Mouse (Mus musculus) hematopoietic stem cell, adult 5-6 weeks (primary cell): ENCODE results near the gene Jag2. TPM values are rescaled to one million over a fixed set of nuclear protein-coding genes. Genes with fewer than 3 reads are reported as not detected.

Experiments
- ATAC-seq, 2 experiments: fragments of 125-278 bp in 1 of 2; replicated peaks in 1 of 2; 2 replicates each; pipeline ENCODE4 v1.8.0; 2016 to 2017; ENCODE audit warnings: inconsistent platforms in 2 of 2, mild to moderate bottlenecking in 2 of 2, moderate number of reproducible peaks in 2 of 2, low read depth in 1 of 2, moderate TSS enrichment in 1 of 2; ENCODE audit not compliant: low FRiP score in 2 of 2, poor library complexity in 2 of 2, severe bottlenecking in 2 of 2, insufficient read depth in 1 of 2, low TSS enrichment in 1 of 2
- total RNA-seq: library from RNA; stranded (forward); fragments of 172-1452, 232-1000 nt; gene quantifications from 2 replicates; pipeline ENCODE4 v1.2.3, GENCODE M21; 2017

Jag2 gene
- total RNA-seq, 1 experiment from 2014 or later: 28.7 TPM

DNA sequence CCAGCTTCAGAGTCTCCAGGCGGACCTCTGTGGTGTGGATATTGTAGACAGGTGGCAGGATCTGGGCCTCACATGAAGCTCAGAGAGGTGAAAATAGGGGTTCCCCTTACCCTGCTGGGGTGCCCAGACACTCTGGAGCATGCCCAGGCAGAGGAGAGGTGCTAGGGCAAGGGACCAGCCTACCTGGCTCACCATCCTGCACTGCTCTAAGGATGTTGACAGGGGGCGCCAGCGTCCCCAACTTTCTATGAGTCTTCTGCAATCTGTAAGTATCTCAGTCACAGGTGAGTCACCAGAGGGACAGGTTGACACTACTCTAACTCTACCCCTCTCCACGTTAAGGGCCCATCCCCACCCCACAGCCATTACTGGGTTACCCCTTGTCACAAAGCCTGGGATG is 17.7 kb upstream of the Jag2 start:
- ATAC-seq: no peak

DNA sequence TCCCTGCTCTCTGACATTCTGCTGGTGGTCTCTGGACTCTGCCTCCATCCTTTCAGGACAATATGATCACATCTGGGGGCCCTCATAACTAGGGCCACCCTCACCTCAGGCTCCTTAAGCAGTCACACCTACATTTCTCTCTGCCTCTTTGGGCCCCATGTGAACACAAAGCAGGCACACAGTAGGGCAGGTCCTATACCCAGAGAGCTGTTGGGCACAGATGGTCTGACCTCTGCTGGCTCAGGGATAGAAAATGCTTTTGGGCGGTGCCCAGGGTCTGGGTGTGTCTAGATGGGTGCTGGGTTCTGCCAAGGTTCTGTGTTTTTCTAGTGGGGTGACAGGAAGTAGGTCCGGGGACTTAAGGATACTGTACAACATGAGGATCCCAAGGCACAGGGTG is 14.1 kb upstream of the Jag2 start:
- ATAC-seq: no peak

DNA sequence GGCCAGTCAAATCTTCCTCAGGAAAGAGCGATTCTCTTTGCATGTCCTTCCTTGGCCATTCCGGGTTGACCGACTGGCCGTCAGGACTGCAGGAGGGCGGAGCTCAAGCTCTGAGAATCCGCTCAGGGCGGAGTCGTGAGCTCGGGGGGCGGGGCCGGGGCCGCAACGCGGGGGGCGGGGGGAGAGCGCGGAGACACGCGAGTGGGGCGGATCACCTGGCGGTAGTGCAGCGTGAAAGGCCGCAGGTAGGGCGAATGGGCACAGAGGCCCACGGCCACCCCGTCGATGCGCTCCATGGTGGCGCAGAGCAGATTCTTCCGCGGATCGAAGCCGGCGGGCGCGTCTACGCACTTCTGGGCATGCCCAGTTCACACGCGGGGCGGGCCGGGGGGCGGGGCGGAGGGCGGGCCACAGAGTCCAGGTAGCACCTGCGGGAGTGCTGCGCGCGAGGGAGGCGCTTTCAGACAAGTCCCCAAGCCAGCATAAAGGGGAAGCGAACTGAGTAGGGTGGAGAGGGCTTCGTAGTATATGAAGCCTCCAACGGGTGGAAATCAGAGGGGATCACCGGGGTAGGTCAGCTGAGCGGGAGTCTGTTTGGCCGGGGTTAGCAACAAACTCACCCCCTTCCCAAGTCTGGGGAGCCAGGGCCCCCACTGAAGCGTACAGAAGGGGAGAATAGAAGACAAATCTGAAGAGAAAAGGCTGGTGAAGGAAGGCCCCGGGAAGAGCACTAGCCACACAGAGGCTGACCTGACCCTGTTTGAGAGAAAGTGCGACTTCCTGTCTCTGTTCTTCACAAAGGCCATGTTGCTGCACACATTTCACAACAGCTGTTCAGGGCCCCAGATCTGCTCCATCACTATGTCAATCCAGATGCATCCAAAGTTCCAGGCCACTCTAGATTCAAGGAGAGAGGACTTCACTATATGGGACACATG is 12.5 kb upstream of the Jag2 start, which contains the start of gene Nudt14:
TSS of gene Nudt14 (minus strand) at position 349 of the 938 bp plus-strand sequence.
- ATAC-seq: peak; percentile 72 to 75

DNA sequence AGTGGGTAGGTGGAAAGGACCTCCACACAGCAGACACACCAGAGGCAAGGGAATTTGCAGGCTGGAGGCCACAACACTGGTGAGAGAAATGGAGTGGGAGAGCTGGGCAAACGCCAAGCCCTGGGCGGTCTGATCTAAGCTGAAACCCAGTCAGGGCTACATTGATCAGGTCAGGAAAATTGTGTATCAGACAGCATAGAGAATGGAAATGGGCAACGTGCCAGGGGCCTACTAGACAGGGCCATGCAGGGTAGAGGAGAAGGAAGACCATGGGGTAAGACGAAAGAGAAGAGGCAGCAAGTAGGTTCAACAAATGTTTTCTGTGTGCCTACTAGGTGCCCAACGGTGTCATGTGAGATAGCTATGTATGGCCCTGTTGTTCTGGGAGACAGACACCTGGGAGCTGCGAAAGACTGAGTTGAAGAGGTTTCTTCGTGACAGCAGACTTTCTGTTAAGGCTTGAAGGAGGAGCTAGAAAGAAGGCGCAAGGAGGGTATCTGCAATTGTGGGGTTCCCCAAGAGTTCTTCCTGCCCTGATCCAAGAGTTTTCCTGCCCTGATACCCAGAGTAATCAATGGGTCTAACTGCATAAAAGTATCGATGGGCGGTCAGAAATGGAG is 11.7 kb upstream of the Jag2 start:
- ATAC-seq: no peak

DNA sequence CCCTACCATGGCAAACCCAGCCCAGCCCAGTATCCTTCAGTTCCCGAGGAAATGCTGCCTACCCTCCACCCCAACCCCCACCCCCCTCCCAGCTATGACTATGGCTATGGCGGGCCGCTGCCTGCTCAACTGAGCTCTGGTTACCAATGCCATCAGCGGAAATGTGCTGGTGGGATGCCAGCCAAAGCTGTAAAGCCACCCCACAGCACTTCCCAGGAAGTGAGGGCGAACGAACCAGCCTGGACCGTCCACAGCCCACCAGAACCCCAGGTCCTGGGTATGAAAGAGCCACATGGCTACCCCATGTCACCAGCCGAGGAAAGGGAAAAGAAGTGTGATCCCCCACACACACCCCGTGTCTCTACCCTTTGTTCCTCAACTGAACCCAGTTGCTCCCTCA is 11.1 kb upstream of the Jag2 start:
- ATAC-seq: no peak

GRCm38 (mm10) chr12:112940238-112940637 is 10.7 kb upstream of the Jag2 start:
- no peak for ATAC-seq

DNA sequence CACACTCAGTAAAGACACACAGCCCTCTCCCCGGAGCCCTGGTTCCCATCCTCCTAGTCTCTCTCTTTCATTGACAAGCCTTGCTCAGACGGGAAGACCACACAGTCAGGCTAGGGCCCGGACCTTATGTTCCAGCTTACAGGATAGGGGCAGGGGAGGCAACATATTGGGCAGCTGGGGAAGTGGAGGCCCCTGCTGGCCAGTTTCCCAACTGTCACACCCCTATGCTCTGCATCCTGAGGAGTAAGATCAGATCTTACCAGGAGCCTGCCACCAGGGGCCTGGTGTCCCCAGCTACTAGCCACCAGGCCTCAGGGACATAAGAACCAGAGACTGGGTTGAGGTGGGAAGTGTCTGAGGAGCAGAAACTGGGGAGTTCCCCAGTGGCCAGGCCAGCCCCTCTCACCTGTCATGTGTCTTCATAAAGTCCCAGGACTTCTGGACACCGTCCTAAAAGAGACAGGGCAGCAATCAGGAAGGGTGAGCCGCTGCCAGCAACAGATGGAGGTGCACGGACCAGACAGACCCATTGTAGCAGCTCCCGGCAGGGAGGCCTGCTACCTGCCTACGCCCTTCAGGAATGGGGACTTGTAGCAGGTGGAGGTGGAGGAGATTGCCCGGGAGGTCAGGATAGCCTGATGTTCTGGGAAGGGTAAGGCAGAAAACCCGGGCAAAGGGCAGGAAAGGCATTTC is 9.4 kb upstream of the Jag2 start:
- peak; percentile 18 to 34; a peak in 2 of 4 replicates for ATAC-seq

- no peak for ATAC-seq
These were observed 8.8 kb upstream of the Jag2 start for GRCm38 (mm10) chr12:112938366-112938765.

- ATAC-seq: no peak
These were observed 8.3 kb upstream of the Jag2 start for GRCm38 (mm10) chr12:112937906-112938305.

DNA sequence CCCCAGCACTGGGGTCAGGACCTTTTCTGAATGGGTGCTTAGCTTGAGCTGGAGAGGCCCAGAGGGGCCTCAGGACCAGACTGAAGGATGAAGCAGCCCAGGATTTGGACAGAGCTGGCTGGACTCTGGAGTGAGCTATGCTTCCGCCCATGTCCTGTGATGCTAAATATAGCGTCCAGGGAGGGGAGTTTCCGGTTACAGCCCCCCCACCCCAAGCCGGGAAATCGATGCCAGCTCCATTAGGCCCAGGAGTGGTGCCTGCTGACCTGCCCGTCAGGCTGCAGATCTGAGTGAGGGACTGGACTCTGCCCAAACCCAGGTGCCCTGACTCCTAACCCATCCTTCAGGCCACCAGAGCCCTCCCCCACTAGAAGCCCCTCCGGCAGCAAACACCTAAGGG is 3.1 kb upstream of the Jag2 start:
- no peak for ATAC-seq

DNA sequence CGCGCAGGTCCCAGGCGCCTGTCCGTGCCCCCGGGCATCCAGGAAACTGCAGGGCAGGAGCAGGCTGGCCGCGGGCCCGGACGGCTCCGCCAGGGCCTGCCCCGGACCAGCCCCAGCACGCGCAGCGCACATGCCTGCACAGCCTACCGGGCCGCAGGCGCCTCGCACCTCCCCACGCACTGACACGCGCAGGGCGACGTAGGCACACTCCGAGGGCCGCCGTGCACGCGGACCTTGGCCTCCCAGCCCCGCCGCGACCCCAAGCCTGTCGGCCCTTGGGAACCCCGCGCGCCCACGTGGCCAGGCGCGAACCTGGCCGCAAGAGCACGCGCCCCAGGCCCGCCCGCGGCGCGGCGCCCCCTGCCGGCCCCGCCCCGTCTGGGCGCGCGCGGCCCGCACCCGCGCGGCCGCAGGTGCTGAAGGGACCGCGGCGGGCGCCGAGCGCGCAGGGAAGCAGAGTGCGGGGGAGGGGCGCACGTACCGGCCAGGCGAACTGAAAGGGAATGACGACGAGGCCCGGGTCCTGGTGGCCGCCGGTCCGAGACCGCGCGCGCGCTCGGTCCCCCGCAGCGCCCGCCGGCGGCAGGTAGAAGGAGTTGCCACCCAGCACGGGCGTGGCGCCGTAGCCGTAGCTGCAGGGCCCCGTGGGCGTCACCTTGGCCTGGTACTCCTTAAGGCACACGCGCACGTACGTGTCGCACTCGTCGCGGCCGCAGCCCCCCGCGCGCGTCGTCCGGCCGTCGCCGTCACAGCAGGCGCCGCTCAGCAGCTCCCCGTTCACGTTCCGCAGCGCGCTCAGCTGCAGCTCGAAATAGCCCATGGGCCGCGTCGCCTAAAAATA is 955 bp downstream of the Jag2 start:
- no peak for ATAC-seq

- no peak for ATAC-seq
These were observed 2.3 kb downstream of the Jag2 start for GRCm38 (mm10) chr12:112927265-112927664.

- ATAC-seq: no peak
These were observed 3.6 kb downstream of the Jag2 start for GRCm38 (mm10) chr12:112925950-112926349.

DNA sequence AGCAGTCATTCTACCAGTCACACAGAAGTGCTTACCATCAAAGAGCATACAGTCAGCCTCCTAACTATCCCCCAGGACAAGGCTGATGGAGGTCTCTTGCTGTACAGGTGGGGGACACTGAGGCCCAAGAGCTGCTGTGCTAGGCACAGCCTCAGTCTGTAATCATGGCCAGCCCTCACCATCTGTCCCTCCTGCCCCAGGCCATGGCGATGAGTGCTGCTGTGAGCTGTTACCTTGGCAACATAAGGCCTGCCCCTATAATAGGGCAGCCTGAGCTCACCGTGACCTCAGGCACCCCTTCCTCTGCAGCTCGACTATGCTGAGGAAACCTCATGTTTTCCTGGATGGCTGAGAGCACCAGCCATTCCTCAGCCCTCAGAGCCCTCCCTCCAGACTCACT is 7.0 kb downstream of the Jag2 start:
- peak; percentile 31 to 33; a peak in 2 of 4 replicates for ATAC-seq

- ATAC-seq: no peak
These were observed 8.1 kb downstream of the Jag2 start for GRCm38 (mm10) chr12:112921518-112921917.

DNA sequence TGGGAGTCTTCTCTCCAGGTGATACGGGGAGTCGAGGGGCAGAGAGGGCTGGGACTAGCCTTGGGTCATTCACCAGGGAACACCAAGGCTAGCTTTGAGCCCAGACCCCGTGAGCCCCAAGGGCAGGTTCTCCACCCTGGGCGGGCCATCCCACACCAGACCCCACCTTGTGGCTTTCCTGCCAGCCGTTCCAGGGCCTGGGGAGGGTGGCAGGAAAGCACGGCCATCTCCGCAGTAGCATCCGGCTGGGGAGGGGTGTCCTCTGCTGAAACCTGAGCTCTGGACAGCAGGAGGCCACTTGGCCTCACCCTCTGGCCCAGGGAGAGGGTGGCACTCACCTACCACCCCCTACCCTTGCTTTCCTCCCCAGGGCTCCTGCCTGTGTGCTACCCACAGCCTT is 11.7 kb downstream of the Jag2 start:
- ATAC-seq: peak; percentile 8 to 15; a peak in 2 of 4 replicates

GRCm38 (mm10) chr12:112917486-112917885 is 12.1 kb downstream of the Jag2 start:
- peak; percentile 75 to 80 for ATAC-seq
